Mouse (Mus musculus): ENCODE measurements around the gene Pigc.

Pigc gene

DNA sequence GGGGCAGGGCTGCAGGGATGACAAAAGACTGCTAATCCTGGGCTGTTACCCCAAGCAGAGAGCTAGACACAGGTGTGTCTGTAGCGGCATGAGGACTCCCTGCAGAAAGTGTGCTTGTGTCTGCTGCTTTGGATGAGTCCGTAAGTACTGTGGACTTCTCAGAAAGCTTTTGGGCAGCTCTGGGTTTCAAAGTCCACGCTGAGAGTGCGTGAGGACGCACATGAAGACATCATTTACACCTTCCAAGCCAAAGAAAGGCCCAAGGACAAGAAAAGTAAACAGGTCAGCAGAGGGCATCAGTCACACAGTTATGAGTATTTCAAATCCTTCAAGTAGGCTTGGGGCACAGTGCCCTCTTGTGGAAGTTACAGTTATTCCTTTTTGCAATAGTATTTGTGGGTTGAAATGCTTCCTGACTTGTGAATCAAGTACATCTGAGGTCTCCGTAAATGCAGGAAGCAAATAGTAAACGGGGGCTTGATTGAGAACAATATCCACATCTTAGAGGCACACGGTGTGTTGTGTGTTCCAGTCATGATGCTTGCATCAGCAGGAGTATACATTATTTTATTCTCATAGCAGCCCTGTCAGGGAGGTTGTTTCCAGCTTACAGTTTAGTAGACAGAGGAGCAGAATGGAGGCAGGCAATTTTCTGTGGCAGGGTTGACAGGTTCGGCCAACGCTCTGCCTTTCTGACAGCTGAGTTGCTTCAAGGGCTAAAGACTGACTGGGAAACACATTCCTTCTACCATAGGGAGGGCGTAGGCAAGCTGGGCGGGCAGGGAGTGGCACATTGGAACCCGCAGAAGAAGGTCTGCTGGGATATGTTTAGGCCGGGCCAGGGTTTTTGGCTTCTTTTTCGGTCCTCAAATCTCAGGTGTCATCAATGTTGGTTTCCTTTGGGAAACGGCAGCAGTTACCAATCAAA is 7.5 kb downstream of the Pigc start:
- DNase-seq (ENCODE audit: low spot score in 2 of 2), result peak; percentile 60 to 88

DNA sequence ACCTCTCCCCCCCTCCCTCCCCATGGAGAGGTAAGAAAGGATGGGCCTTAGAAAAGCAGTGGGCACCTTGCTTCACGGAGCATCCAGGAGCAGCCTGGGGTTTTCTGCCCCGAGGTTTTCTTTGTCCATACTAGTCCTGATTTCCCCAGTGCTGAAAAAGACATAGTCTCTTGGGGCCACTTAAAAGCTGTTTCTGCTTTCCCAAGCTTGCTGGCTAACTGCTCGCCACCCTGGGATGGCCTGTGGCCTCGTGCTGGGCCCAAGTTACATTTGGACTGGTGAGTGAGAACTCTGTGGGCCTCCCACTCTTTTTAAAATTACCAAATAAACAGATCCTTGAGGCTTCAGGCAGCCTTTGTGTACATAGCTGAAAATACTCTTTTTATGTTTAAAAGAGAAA is 8.3 kb downstream of the Pigc start:
- no peak for DNase-seq (ENCODE audit: low spot score in 2 of 2)

DNA sequence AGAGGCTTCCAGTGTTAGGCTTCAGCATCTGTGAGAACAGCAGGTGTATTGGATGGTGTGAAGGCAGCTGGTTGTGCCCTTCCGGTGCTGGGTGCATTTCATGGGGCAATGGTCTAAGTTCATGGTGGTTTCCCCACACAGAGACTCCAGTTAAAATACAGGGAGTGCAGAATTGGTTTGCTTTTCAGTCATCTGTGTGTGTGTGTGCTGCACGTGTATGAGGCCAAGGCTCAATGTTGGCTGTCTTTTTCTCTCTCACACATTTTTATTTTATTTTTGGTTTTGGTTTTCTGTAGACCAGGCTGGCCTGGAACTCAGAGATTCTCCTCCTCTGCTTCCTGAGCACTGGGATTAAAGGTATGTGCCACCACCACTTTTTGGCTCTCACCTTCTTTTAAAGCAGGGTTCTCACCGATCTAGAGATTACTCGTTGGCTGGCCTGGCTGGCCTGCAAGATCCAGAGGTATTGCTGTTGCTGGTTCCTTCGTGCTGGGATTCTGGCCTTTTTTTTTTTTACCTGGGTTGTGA is 9.3 kb downstream of the Pigc start:
- DNase-seq (ENCODE audit: low spot score in 2 of 2), result no peak

DNA sequence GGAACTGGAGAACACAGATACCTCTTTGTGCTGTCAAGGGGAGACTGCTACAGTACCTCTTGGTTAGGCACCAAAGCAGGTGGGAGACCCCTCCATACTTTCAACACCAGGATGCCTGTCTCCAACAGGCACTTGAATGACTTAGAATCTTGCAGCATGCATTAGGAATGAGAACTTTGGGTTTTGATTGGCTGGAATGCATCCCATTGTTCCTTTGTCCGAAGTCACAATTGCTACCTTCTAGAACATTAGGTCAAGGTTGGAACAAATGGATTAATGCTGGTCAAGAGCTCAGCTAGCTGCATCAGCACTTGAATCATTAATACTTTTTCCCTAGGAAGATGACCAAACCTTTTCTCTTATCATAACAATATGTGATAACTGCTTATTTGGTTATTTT is 10.6 kb downstream of the Pigc start, which contains the start of gene 4930558K02Rik:
4930558K02Rik (minus strand) TSS at position 101 of the 400 bp plus-strand sequence.
- no peak for DNase-seq (ENCODE audit: low spot score in 2 of 2)

DNA sequence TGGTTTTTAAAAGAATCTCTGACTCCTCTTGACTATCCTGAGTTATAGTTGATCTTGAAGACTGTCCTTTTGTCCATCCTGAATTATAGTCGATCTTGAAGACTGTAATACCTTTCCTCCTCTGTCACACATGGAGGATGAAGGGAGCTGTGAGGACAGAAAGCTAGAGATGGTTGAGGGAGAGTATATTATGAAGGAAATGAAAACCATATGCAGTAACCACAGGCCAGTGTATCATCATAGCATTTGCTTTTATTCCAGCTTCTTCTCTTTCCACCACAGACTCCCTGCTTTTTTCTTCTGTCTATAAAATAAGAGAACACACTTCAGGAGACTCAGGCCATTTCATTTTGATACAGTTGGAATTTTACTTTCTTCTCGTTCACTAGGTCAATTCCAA is 11.1 kb downstream of the Pigc start:
- DNase-seq (ENCODE audit: low spot score in 2 of 2), result no peak

DNA sequence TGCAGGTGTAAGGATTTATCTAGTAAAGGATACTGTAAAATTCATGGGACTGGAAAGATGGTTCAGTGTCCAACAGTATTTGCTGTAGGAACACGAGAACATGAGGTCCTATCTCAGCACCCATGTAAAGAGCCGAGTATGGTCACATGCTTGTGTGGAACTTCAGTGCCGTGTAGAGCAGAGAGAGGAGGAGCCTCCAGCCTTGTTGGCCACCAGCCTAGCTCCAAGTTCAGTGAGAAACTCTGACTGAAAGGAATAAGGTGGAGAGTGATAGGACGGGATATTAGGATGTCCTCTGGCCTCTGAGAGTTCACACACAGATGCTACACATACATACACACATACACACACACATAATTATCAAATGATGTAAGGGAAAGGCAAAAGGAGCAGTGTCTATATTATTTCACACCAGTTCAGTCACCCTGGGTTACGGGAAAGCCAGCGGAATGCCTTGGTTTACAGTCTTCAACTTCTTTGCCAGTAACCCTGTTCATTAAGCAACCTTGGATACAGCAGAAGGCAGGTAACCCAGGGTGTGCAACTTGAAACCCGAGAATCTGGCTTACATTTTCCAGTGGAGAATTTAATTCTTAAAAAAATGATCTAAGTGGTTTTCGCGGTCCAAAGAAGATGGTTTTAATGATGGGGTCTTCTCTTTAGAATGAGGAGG is 11.8 kb downstream of the Pigc start:
- DNase-seq (ENCODE audit: low spot score in 2 of 2), result no peak

DNA sequence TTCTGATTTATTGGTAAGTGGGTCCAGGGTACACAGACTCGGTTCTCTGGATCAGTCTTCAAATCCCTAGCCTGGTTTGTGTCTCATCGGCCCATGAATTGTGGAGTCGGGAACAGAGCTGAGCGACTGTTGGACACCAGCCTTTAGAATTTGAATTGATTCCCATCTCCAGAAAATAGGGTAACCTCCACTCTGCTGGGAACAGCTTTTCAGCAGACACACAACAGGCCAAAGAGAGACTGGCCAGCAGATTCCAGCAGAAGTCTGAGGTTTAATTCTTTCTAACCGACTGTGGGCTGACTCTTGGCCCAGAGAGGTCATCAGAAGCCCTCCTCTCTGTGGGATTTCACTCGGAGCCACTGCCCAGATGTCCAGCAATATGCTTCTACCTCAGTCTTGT is 14.5 kb downstream of the Pigc start:
- no peak for DNase-seq (ENCODE audit: low spot score in 2 of 2)

DNA sequence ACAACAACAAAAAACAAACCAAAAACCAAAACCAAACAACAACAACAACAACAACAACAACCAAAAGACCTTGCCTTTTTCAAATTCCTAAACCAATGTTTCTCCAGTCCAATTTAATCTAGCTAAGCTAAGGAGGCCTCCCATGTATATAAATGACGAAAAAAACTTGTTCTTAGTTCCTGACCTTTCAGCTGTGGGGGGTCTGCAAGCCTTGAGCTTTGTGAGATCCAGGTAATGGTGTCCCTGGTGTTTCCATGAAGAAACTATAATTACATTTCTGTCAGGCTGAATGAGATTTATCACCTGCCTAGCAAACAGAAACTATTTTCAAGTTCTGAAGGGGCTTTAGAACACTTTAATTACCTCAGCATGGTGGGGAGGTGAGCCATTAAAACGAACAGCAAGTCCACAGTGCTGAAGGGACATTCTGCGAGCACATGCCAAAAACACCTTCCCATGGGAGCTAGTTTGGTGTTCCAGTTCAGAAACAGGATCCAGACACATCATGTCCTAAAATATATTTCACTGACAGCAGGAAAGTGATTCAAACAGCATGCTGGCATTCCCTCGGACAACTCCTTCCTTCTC is 15.1 kb downstream of the Pigc start:
- DNase-seq (ENCODE audit: low spot score in 2 of 2), result no peak

DNA sequence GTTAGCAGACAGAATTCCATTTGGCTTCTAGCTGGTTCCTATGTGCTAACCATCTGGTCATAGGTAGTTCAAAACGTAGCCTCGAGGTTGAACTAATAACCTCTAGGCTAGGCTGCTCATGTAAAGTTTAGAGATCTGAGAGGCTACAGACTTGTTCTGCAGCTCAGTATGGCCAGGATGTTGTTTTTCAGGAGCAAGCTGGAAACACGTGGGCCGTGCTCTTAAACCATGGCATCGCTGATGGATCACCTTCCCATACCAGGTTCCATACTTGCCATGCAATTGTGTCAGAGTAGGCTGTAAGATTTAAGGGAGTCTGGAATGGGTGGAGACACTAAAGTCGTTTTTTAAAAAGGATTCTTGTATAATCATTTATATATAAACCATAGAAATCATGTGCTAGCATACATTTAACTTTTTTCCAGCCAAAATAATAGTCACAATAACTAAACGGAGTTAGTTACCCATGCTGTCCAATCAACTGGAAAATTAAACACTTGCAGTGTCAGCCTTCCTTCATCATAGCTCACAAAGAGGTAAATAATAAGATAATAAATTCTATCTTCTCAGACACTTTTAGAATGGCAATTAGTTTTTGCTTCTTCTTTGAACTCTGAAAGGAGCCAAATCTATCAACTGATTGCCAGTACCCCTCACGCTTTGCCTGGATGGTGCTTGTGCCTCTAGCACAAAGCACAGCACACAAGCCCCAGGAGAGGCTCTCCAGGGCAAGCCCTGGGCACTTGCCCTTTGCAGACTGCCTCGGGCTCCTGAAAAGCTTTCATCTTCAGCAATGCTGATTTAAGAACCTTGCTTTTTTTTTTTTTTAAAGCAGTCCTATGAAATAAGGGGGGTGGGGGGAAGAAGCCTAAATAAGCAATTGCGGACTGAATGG is 21.9 kb downstream of the Pigc start:
- DNase-seq (ENCODE audit: low spot score in 2 of 2), result no peak

DNA sequence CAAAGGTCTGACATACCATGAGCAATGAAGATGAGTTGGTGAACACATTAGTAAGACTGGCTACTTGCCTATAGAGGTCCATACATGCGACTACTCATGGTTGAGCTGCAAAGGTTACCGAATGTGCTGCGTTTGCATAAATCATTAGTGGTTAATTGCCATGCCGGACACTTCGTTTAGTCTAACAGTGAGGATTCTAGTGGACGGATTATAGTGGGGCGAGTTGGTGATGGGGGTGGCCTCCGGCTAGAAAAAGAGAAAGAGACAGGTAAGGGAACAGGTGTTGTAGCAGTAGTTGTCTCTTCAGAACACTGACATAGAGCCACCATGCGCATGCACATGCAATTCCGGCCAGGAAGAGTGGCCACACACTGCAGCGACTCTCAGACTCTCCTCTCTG is 22.9 kb downstream of the Pigc start:
- no peak for DNase-seq (ENCODE audit: low spot score in 2 of 2)

DNA sequence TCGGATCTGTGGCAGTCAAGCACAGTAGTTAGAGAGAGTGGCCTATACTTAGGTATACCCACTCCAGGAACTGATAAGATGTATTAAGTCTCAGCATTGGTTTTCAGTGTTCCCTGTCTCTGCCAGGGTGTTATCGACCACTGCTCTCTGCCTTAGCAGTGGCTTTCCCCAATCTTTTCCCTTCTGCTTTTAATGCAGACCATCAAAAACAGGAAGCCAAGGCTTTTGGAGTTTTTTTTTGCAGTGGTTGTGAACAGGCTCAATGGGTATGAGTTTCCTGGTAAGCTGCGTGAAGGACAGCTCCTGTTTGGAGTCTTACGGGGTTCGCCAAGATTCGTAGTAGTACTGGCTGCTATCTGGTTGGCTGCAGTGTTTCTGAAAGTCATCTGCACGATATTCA is 23.4 kb downstream of the Pigc start:
- DNase-seq (ENCODE audit: low spot score in 2 of 2), result no peak

DNA sequence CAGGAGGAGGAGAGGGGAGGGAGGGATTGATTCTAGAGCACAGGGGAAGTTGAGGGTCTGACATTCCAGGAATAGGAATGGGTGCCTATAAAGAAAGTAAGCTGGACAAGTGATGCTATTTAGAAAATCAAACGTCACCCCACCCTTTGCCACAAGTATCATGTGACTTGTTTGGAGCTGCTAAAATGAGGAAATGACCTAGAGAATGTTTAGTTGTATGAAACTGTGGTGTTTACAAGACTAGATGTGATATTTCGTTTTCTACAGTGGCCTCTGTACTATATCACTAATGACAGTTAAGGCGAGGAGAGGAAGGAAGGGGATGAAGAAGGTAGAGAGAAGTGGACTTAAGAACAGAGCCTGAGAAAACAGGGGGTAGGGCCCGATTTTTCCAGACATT is 29.8 kb downstream of the Pigc start:
- no peak for DNase-seq (ENCODE audit: low spot score in 2 of 2)

DNA sequence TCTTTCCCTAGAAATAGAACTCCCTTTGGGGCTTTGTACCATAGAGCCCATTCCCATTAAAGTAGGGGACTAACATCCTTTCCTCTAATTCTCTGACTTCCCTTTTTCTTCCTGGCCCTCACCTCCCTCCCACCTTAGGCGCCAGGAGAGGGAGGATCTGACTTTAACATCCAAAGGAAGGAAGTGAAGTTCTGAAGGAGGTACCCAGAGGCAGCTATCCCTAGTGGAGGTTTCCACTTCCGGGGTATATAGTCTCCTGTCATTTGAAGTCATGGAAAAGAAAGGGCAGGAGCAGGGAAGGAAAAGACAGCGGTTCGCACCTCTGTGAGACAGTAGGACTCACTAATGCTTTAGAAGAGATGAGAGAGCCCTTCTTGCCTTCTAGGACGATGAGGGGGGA is 30.4 kb downstream of the Pigc start:
- no peak for DNase-seq (ENCODE audit: low spot score in 2 of 2)

DNA sequence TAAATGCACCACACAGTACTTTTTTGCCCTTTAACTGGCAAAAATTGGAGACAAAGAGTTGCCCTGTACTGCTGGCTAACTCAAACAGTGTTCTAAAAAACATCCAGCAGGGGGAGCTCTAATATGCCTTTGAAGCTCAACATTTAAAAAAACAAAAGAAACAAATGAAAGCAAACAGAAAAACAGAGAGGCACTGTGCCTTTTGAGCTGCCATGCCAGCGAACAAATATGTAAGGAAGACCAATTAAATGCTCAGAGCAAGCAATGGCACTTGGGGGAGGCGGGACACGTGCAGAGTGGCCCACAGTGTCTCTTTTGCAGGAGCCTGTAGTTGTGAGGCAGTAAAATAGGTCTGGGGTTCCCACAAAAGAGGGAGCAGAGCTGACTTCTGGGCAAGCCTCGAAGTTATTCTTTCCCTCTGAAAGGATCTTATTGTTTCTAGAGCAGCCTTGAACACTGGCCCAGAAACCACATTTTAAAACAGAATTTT is 30.9 kb downstream of the Pigc start:
- DNase-seq (ENCODE audit: low spot score in 2 of 2), result peak; percentile 52 to 71

DNA sequence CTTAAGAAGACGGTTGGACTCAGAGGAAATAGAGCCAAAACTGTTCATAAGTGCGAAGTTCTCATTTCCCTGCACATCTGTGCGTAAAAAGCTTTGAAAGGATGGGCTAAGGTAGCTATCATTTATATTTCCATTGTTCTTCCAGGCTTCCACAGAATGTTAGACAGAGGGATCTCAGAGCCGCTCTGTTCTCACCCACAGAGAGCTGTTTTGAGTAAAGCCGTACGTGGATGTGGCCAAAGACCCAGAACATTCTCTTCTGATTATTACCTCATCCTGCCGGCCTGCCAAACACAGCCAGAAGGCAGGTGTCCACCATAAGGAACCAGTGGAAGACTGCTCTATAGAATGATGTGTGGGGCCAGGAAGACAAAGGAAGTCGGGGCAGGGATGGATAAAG is 32.3 kb downstream of the Pigc start:
- DNase-seq (ENCODE audit: low spot score in 2 of 2), result no peak

DNA sequence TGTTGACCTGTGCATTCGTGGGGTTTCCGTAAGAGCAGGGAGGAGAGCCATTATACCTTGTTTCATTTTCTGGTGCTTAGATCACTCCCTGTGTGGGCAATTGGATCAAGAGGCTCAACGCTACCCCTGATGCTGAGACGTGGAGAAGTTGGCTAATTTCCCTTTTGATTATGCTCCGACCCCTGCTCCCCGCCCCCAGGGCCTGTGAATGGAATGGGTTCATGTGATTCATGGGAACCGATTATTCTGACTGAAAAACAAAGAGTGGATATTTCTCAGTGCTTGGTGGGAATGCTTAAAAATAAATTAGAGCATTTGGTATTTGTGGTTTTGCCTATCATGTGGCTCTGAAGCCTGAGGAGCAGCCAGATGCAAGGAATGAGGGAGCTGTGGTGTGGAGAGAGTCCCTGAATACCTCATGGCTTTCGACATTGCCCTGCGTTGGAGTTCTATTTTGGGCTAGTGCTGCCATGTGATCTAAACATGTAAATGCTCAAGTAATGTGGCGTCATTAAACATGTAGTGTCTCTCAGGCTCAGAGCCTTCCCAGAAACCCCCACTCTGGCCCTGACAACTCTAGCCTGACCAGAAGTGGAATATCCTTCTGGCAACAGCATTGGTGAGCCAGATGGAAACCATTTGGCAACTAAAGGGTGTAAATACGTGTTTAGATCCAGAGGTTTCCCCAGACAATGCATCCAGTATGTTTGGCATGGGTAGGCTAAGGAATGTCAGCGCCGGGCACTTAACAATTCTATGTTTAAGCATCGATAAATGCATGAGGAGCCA is 34.9 kb downstream of the Pigc start:
- no peak for DNase-seq (ENCODE audit: low spot score in 2 of 2)

DNA sequence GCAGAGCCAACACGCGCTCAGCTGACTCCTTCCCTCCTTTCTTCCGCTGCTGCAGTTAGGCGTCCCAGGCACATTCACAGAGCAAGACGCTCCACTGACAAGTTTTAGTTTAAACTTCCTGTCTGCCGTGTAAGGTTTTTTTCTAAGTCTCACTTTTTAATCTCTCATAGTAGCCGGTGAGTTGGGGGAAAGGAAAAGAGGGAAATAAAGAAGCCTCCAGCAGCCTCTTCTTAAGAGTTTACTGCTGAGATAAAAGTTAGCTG is 35.5 kb downstream of the Pigc start:
- DNase-seq (ENCODE audit: low spot score in 2 of 2), result no peak

DNA sequence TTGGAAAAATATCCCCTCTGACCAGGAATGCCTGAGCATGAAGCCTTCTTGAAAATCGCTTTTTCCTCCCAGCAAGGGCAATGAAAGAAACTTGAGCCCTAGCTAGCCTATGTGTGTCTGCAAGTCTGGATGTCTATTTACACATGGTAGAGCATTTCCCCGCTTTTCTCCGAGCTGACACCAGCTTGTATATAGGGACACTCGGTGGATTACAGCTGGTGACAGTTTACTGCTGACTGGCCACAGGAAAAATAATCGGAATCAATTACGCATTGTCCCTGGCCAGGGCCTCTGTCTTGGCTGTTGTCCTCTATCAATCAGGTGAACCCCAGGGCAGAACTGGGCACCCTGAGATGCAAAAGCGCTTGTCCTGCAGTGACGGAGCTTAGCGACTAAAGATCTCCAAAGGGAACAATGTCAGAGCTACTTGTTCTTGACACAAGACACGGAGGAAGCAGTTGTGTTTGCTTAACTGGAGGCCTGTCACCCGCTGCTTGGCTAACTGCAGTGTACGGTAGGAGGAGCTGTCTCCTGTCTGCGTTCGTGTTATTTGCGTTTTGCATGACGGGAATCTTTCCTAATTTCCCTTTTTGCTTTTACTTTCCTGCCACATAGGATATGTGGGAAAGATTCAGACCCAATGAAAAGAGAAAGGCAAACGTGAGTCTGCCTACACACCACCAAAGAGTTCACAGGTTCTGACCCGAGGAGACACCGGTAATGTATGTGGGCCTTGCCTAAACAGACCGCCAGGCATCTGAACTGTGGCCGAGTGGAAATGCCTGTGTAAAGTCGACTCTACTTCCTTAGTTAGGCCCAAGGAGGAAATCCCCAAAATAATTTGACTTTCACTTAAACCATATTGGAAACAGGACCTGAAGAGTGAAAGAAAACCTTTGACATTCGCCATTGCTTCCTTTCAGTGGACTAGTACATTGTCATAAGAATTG is 36.1 kb downstream of the Pigc start:
- DNase-seq (ENCODE audit: low spot score in 2 of 2), result no peak

DNA sequence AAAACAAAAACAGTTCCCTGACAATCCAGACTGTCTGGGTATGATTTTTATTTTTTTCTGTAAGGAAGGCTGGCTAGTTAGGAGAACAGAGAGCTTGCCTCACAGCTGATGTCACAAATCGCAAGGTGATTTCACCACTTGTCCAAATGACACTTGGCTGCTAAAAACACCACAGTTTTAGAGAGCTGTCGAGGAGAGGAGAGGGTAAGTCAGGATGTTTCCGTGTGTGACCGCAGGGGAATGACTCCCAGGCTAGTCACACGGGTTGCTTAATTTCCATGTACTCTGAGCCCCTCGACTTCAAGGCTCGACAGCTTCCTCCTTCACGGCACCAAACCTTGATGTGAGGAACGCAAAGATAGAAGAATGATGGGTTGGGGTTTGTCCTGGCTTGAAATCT is 37.1 kb downstream of the Pigc start:
- DNase-seq (ENCODE audit: low spot score in 2 of 2), result no peak

DNA sequence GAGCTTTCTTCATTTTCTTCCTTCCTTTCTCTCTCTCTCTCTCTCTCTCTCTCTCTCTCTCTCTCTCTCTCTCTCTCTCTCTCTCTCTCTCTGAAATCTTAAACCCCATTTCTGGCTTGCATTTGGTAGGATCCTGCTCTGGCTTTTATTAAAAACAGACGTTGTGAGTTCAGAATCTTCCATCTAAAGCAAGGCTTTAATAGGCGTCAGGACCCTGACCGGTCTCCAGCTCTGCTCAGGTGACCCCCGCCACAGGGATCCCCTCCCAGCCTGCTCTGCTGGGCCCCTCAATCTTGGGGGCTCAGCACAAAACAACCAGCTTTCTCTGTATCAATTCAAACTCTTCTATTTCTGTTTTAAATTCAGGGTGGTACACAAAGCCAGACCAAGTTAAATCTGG is 39.2 kb downstream of the Pigc start:
- DNase-seq (ENCODE audit: low spot score in 2 of 2), result no peak

All from frontal cortex, postnatal 36 days (tissue).